Mouse (Mus musculus): Measurements from ENCODE around the gene Camk1d. TPM values are rescaled to one million over a fixed set of nuclear protein-coding genes. Genes with fewer than 3 reads are reported as not detected.
A peak's percentile ranks its signal among the peaks of the same experiment; 100 is the strongest.
"Not testable (repeated sequence)": the region's sequence is repeated elsewhere in the genome, so short reads cannot be mapped to it uniquely, and the experiment has no call there.

The Camk1d gene
- polyA plus RNA-seq, 1 experiment from 2014 or later: 1.0 TPM

DNA sequence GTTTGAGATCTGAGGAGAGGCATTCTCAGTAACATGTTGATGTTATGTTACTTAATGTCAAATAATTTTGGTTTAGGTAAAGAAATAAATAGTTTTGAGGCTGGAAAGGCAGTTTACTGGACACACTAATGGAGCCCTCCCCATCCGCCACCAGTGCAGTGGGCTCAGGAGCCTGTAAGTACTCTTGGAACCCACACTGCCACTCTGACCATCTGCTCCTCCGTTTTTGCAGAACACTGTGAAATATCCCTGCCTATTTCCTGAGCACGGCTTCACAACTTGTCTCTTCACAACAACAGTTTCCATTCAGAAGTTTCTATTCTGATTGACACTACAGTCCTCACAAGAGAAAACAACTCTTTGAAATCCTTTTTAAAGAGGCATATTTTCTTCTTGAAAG lies 173.4 kb downstream of the Camk1d start:
- DNase-seq (ENCODE audit: low spot score) (no peak), ATAC-seq (replicated peaks; ENCODE audit: low FRiP score) (no peak)
- Histone ChIP-seq H3K4me3 (ENCODE audit: low read depth, low read length) (no peak overlapping the region), H3K27me3 (replicated peaks; ENCODE audit: control insufficient read depth, insufficient read depth, low read length) (no peaks in the 10 kb centered on the region), H3K9me3 (ENCODE audit: control insufficient read depth, low read length) (no peaks in the 10 kb centered on the region), H3K9ac (ENCODE audit: low read depth, low read length) (no peak overlapping the region), H3K4me2 (no peak overlapping the region), H3K4me1 (replicated peaks; ENCODE audit: control insufficient read depth, insufficient read depth, low read length) (no peaks in the 10 kb centered on the region), H3K36me3 (ENCODE audit: control insufficient read depth, insufficient read depth, low read length) (no peaks in the 10 kb centered on the region), H3K27ac (ENCODE audit: low read depth, low read length) (no peak overlapping the region)
- WGBS: 69% methylated on average over 3 of the region's 3 CpGs

- ATAC-seq (replicated peaks; ENCODE audit: low FRiP score); H3K27me3 ChIP-seq (replicated peaks; ENCODE audit: control insufficient read depth, insufficient read depth, low read length); H3K9ac ChIP-seq (ENCODE audit: low read depth, low read length); H3K4me3 ChIP-seq (ENCODE audit: low read depth, low read length); H3K9me3 ChIP-seq (ENCODE audit: control insufficient read depth, low read length); DNase-seq (ENCODE audit: low spot score); H3K27ac ChIP-seq (ENCODE audit: low read depth, low read length); H3K4me2 ChIP-seq; H3K4me1 ChIP-seq (replicated peaks; ENCODE audit: control insufficient read depth, insufficient read depth, low read length); H3K36me3 ChIP-seq (ENCODE audit: control insufficient read depth, insufficient read depth, low read length): not testable (repeated sequence)
- WGBS: 58% methylated on average over 3 of the region's 3 CpGs
These were observed 174.4 kb downstream of the Camk1d start for GRCm38 (mm10) chr2:5539894-5540293.

DNA sequence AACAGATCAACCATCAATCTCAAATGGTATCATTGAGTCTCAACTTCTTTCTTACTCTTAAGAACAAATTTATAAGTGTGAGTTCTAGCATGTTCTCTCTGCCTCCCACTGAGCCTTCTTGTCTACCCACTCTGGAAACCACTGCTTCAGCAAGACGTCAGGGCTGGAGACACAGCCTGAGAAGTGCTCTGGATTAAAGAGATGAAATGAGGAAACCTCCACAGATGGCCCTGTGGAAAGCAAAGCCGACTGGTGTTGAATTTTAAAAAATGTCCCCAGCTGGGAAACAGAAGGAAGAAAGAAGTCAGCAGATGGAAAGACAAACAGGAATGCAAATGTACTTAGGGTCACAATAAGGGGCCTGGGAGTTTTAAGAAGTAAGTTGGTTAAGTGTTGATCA lies 180.4 kb downstream of the Camk1d start:
- Histone ChIP-seq H3K4me2 (no peak overlapping the region), H3K27ac (ENCODE audit: low read depth, low read length) (no peak overlapping the region), H3K9ac (ENCODE audit: low read depth, low read length) (no peak overlapping the region), H3K4me3 (ENCODE audit: low read depth, low read length) (no peak overlapping the region), H3K4me1 (replicated peaks; ENCODE audit: control insufficient read depth, insufficient read depth, low read length) (no peaks in the 10 kb centered on the region), H3K9me3 (ENCODE audit: control insufficient read depth, low read length) (no peaks in the 10 kb centered on the region), H3K27me3 (replicated peaks; ENCODE audit: control insufficient read depth, insufficient read depth, low read length) (no peaks in the 10 kb centered on the region), H3K36me3 (ENCODE audit: control insufficient read depth, insufficient read depth, low read length) (no peaks in the 10 kb centered on the region)
- DNase-seq (ENCODE audit: low spot score) (no peak), ATAC-seq (replicated peaks; ENCODE audit: low FRiP score) (no peak)
- WGBS: 65% methylated on average over 2 of the region's 2 CpGs

- Histone ChIP-seq H3K27me3 (replicated peaks; ENCODE audit: control insufficient read depth, insufficient read depth, low read length) (no peaks in the 10 kb centered on the region), H3K9ac (ENCODE audit: low read depth, low read length) (no peak overlapping the region), H3K4me2 (no peak overlapping the region), H3K9me3 (ENCODE audit: control insufficient read depth, low read length) (no peaks in the 10 kb centered on the region), H3K4me1 (replicated peaks; ENCODE audit: control insufficient read depth, insufficient read depth, low read length) (no peaks in the 10 kb centered on the region), H3K36me3 (ENCODE audit: control insufficient read depth, insufficient read depth, low read length) (no peaks in the 10 kb centered on the region), H3K4me3 (ENCODE audit: low read depth, low read length) (no peak overlapping the region), H3K27ac (ENCODE audit: low read depth, low read length) (no peak overlapping the region)
- 72% methylated on average over 2 of the region's 2 CpGs for WGBS
- no peak for DNase-seq (ENCODE audit: low spot score)
- ATAC-seq (replicated peaks; ENCODE audit: low FRiP score): no peak
These were observed 184.3 kb downstream of the Camk1d start for GRCm38 (mm10) chr2:5529992-5530391.

GRCm38 (mm10) chr2:5519221-5519669 lies 195.1 kb downstream of the Camk1d start:
- Histone ChIP-seq H3K4me2 (no peak overlapping the region), H3K4me1 (replicated peaks; ENCODE audit: control insufficient read depth, insufficient read depth, low read length) (no peaks in the 10 kb centered on the region), H3K36me3 (ENCODE audit: control insufficient read depth, insufficient read depth, low read length) (no peaks in the 10 kb centered on the region), H3K27ac (ENCODE audit: low read depth, low read length) (no peak overlapping the region), H3K4me3 (ENCODE audit: low read depth, low read length) (no peak overlapping the region), H3K9ac (ENCODE audit: low read depth, low read length) (no peak overlapping the region), H3K27me3 (replicated peaks; ENCODE audit: control insufficient read depth, insufficient read depth, low read length) (no peaks in the 10 kb centered on the region), H3K9me3 (ENCODE audit: control insufficient read depth, low read length) (0 out of 2 replicates have a peak, but pooled peaks cover 1% of the 10 kb centered on the region)
- DNase-seq (ENCODE audit: low spot score) (no peak), ATAC-seq (replicated peaks; ENCODE audit: low FRiP score) (no peak)
- WGBS: 70% methylated on average over 8 of the region's 8 CpGs

DNA sequence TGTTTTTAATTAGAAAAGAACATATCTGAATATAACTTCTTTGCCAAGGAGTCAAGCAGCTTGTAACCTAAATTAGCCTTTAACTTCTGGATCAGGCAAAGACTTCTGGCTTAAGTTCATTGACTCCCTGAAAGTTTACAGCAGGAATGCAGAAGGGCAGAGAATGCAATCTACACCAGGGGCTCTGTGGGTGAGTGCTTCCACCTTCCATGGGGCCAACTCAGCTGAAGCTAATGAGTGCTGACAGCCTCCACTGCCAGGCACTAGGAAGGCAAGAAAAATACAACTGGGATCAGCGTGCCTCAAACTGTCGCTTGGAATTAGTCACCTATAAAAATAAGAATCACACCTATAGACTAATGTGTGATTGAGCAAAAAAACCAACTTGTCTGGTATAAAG lies 199.2 kb downstream of the Camk1d start:
- Histone ChIP-seq H3K9me3 (ENCODE audit: control insufficient read depth, low read length) (0 out of 2 replicates have a peak, but pooled peaks cover 3% of the 10 kb centered on the region), H3K4me3 (ENCODE audit: low read depth, low read length) (no peak overlapping the region), H3K9ac (ENCODE audit: low read depth, low read length) (no peak overlapping the region), H3K4me2 (no peak overlapping the region), H3K27me3 (replicated peaks; ENCODE audit: control insufficient read depth, insufficient read depth, low read length) (no peaks in the 10 kb centered on the region), H3K27ac (ENCODE audit: low read depth, low read length) (no peak overlapping the region), H3K4me1 (replicated peaks; ENCODE audit: control insufficient read depth, insufficient read depth, low read length) (no peaks in the 10 kb centered on the region), H3K36me3 (ENCODE audit: control insufficient read depth, insufficient read depth, low read length) (no peaks in the 10 kb centered on the region)
- 75% methylated on average over 2 of the region's 2 CpGs for WGBS
- ATAC-seq (replicated peaks; ENCODE audit: low FRiP score) (no peak), DNase-seq (ENCODE audit: low spot score) (no peak)

- Histone ChIP-seq H3K4me2 (no peak overlapping the region), H3K9ac (ENCODE audit: low read depth, low read length) (no peak overlapping the region), H3K9me3 (ENCODE audit: control insufficient read depth, low read length) (0 out of 2 replicates have a peak, but pooled peaks cover 3% of the 10 kb centered on the region), H3K27me3 (replicated peaks; ENCODE audit: control insufficient read depth, insufficient read depth, low read length) (no peaks in the 10 kb centered on the region), H3K4me3 (ENCODE audit: low read depth, low read length) (no peak overlapping the region), H3K36me3 (ENCODE audit: control insufficient read depth, insufficient read depth, low read length) (no peaks in the 10 kb centered on the region), H3K27ac (ENCODE audit: low read depth, low read length) (no peak overlapping the region), H3K4me1 (replicated peaks; ENCODE audit: control insufficient read depth, insufficient read depth, low read length) (no peaks in the 10 kb centered on the region)
- DNase-seq (ENCODE audit: low spot score): no peak
- ATAC-seq (replicated peaks; ENCODE audit: low FRiP score): no peak
- WGBS: 74% methylated on average over 5 of the region's 5 CpGs
These were observed 200.2 kb downstream of the Camk1d start for GRCm38 (mm10) chr2:5514095-5514494.

DNA sequence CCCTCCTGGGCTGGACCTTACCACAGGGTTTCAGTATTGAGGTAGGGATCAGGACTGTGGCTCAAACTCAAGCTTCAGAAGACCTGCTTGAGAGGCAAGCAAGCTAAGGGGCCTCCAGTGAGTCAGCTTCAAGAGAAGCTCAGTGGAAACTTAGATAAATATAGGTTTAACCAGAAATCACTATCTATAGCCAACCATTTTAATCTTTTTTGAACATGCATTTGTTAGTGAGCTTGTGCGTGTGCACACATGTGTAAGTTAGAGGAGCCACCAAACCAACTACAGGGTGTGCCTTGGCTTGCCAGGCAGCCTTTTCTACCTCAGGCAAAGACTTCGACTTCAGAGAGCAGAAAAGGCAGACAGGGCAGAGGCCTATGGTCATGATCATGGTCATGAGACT lies 200.7 kb downstream of the Camk1d start:
- no peak overlapping the region for H3K4me3 ChIP-seq (ENCODE audit: low read depth, low read length)
- WGBS: 71% methylated on average over 2 of the region's 2 CpGs
- ATAC-seq (replicated peaks; ENCODE audit: low FRiP score): 0 out of 2 replicates have a peak, but pooled peaks have one; percentile 26
- no peak for DNase-seq (ENCODE audit: low spot score)
- no peak overlapping the region for H3K27ac ChIP-seq (ENCODE audit: low read depth, low read length)
- no peaks in the 10 kb centered on the region for H3K36me3 ChIP-seq (ENCODE audit: control insufficient read depth, insufficient read depth, low read length)
- H3K27me3 ChIP-seq (replicated peaks; ENCODE audit: control insufficient read depth, insufficient read depth, low read length): no peaks in the 10 kb centered on the region
- H3K4me1 ChIP-seq (replicated peaks; ENCODE audit: control insufficient read depth, insufficient read depth, low read length): no peaks in the 10 kb centered on the region
- H3K9me3 ChIP-seq (ENCODE audit: control insufficient read depth, low read length): 0 out of 2 replicates have a peak, but pooled peaks cover 3% of the 10 kb centered on the region
- H3K9ac ChIP-seq (ENCODE audit: low read depth, low read length): no peak overlapping the region
- H3K4me2 ChIP-seq: no peak overlapping the region

DNA sequence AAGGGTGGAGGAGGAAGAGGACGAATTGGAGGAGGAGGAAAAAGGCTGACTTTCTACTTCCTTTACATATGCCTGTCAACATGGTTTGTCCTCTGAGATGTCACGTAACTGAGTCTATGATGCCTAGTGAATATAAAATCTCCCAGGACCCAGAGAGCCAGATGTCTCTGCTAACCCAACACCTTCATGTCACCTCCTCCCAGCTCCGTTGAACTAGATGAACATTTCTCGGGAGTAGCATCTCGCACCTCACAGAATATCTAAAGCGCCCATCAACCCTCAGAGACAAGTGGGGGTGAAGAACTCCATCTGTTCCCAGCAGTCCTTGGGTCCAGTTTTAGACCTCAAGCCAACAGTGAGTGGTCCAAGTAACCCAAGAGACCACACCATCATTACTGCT lies 204.3 kb downstream of the Camk1d start:
- Histone ChIP-seq H3K36me3 (ENCODE audit: control insufficient read depth, insufficient read depth, low read length) (no peaks in the 10 kb centered on the region), H3K9me3 (ENCODE audit: control insufficient read depth, low read length) (0 out of 2 replicates have a peak, but pooled peaks cover 3% of the 10 kb centered on the region), H3K27me3 (replicated peaks; ENCODE audit: control insufficient read depth, insufficient read depth, low read length) (no peaks in the 10 kb centered on the region), H3K4me3 (ENCODE audit: low read depth, low read length) (no peak overlapping the region), H3K27ac (ENCODE audit: low read depth, low read length) (no peak overlapping the region), H3K4me1 (replicated peaks; ENCODE audit: control insufficient read depth, insufficient read depth, low read length) (no peaks in the 10 kb centered on the region), H3K9ac (ENCODE audit: low read depth, low read length) (no peak overlapping the region), H3K4me2 (no peak overlapping the region)
- ATAC-seq (replicated peaks; ENCODE audit: low FRiP score) (no peak), DNase-seq (ENCODE audit: low spot score) (no peak)
- 79% methylated on average over 6 of the region's 6 CpGs for WGBS

Measured in liver, embryonic 11.5 days (tissue).